Mouse (Mus musculus) kidney, adult 2 months (tissue): ENCODE measurements at regions not wholly inside any gene's neighbourhood (a gene's known extent, or its start where the extent isn't known, plus 50 kb on each side); places are given as distances from the start of the nearest gene placed in this dataset.

Experiments
- CTCF ChIP-seq: fragments of 200-500 bp; conservative IDR thresholded peaks from 2 replicates; pipeline ENCODE4 v1.5.1; 2011; ENCODE audit warnings: low read depth, mild to moderate bottlenecking, control low read depth, low read length, moderate library complexity, mixed read lengths; ENCODE audit not compliant: insufficient read depth, insufficient read length
- POLR2A ChIP-seq: fragments of 200-500 bp; IDR thresholded peaks from one replicate; pipeline ENCODE4 v1.6.1; 2011; ENCODE audit warnings: low read depth, low read length, control low read depth

GRCm38 (mm10) chr15:7017281-7017845 is 73.1 kb upstream of the Lifr start:
- TF ChIP-seq CTCF (no peak), POLR2A (no peak)
